Mouse (Mus musculus) intestine, postnatal 0 days (tissue): ENCODE measurements around the gene Arx. TPM values are rescaled to one million over a fixed set of nuclear protein-coding genes. Genes with fewer than 3 reads are reported as not detected.

Source experiments
- ATAC-seq: fragments of 200-750 bp; cut with Nextera tagmentation; 2 replicates; pipeline ENCODE4 v1.8.0; 2017; ENCODE audit warnings: mild to moderate bottlenecking, moderate TSS enrichment, moderate library complexity
- H3K27ac ChIP-seq: fragments of 300-500 bp; sonication (generic); 2 replicates; pipeline ENCODE4 v1.5.1; 2014; ENCODE audit warnings: mild to moderate bottlenecking, low read depth, low read length, moderate library complexity
- H3K27me3 ChIP-seq: fragments of 300-500 bp; sonication (generic); replicated peaks from 2 replicates; pipeline ENCODE4 v1.6.1; 2014; ENCODE audit warnings: low read length, mixed read lengths; ENCODE audit not compliant: control insufficient read depth, insufficient read depth
- H3K36me3 ChIP-seq: fragments of 300-500 bp; sonication (generic); 2 replicates; pipeline ENCODE4 v1.6.1; 2014; ENCODE audit warnings: mild to moderate bottlenecking, moderate library complexity; ENCODE audit not compliant: control insufficient read depth, insufficient read depth
- H3K4me1 ChIP-seq: fragments of 300-500 bp; sonication (generic); replicated peaks from 2 replicates; pipeline ENCODE4 v1.6.1; 2014; ENCODE audit warnings: antibody characterized with exemption, low read length, mixed read lengths; ENCODE audit not compliant: control insufficient read depth, insufficient read depth
- H3K4me2 ChIP-seq: fragments of 300-500 bp; sonication (generic); replicated peaks from 2 replicates; pipeline ENCODE4 v1.6.1; 2014; ENCODE audit warnings: low read depth, mild to moderate bottlenecking, moderate library complexity
- H3K4me3 ChIP-seq: fragments of 300-500 bp; sonication (generic); 2 replicates; pipeline ENCODE4 v1.5.1; 2014; ENCODE audit warnings: low read depth, low read length
- H3K9ac ChIP-seq: fragments of 300-500 bp; sonication (generic); 2 replicates; pipeline ENCODE4 v1.6.1; 2014; ENCODE audit warnings: mild to moderate bottlenecking, low read depth, low read length
- H3K9me3 ChIP-seq: fragments of 300-500 bp; sonication (generic); 2 replicates; pipeline ENCODE4 v1.6.1; 2016; ENCODE audit warnings: mixed run types; ENCODE audit not compliant: control insufficient read depth
- CTCF ChIP-seq: sonication (generic); IDR thresholded peaks from 2 replicates; pipeline ENCODE4 v1.5.1; 2016; ENCODE audit warnings: low read depth, mild to moderate bottlenecking, control low read depth, antibody characterized with exemption, moderate library complexity
- WGBS: fragments of 180-500 bp; shearing (Covaris S2); extraction: QIAGEN DNeasy Blood & Tissue Kit; methylation state at CpG from one replicate; pipeline ENCODE4 v1.1.7; 2014; 5-methylcytosine and 5-hydroxymethylcytosine counted together
- polyA plus RNA-seq: library from polyadenylated mRNA; unstranded; fragments of >200 nt; fragmentation: Nextera tagmentation; extraction: Ambion mirVana; gene quantifications from 2 replicates; pipeline ENCODE4 v1.2.1, GENCODE M21; 2015

Gene Arx
- polyA plus RNA-seq, 1 experiment from 2014 or later, result 0.14 TPM

DNA sequence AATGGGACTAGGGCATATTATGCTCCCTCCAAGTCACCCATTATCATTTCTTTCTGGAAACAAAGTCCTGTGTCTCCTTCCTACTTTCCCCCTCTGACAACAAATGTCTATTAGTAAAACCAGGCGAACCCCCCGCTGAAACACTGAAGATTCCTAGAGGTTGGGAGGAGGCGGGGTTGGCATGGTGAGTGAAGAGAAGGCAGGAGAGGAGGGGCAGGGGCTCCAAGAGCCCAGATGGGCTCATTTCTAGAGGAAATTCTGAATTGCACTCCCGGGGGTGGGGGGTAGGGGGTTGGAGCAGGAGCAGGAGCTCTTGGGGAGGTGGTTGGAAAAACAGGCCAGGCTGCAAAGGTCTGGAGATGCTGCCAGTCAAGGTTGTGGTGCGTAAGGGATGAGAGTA is 9.6 kb downstream of the Arx start:
- H3K4me3 ChIP-seq, result no peak overlapping the region
- no peak overlapping the region for H3K9ac ChIP-seq
- no peak for TF ChIP-seq CTCF
- peaks cover 81% of the 10 kb centered on the region for H3K27me3 ChIP-seq
- no peaks in the 10 kb centered on the region for H3K9me3 ChIP-seq
- no peaks in the 10 kb centered on the region for H3K36me3 ChIP-seq
- H3K27ac ChIP-seq, result no peak overlapping the region
- no peak for ATAC-seq
- H3K4me2 ChIP-seq, result no peak overlapping the region
- WGBS, result 16% methylated on average over 5 of the region's 5 CpGs
- no peaks in the 10 kb centered on the region for H3K4me1 ChIP-seq

DNA sequence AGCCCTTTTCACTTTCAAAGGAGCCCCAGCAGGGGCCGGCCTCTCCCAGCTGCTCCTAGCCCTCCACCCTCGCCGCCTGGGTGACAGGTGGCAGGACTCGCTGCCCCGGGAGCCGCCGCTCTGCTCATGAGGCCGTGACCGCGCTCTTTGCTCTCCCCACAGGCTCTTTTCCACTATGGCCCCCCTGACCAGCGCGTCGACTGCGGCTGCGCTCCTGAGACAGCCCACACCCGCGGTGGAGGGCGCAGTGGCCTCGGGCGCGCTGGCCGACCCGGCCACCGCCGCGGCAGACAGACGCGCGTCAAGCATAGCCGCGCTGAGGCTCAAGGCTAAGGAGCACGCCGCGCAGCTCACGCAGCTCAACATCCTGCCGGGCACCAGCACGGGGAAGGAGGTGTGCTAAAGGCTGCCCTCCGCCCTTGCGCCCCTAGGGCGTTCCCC is 10.8 kb downstream of the Arx start:
- WGBS, result 14% methylated on average over 40 of the region's 40 CpGs
- no peak for ATAC-seq
- H3K27ac ChIP-seq, result no peak overlapping the region
- no peak for TF ChIP-seq CTCF
- no peaks in the 10 kb centered on the region for H3K36me3 ChIP-seq
- H3K4me1 ChIP-seq, result no peaks in the 10 kb centered on the region
- H3K9ac ChIP-seq, result no peak overlapping the region
- H3K4me3 ChIP-seq, result peak overlapping the region; percentile 17
- H3K27me3 ChIP-seq, result peaks cover 78% of the 10 kb centered on the region
- no peaks in the 10 kb centered on the region for H3K9me3 ChIP-seq
- peak overlapping the region; percentile 52 for H3K4me2 ChIP-seq

DNA sequence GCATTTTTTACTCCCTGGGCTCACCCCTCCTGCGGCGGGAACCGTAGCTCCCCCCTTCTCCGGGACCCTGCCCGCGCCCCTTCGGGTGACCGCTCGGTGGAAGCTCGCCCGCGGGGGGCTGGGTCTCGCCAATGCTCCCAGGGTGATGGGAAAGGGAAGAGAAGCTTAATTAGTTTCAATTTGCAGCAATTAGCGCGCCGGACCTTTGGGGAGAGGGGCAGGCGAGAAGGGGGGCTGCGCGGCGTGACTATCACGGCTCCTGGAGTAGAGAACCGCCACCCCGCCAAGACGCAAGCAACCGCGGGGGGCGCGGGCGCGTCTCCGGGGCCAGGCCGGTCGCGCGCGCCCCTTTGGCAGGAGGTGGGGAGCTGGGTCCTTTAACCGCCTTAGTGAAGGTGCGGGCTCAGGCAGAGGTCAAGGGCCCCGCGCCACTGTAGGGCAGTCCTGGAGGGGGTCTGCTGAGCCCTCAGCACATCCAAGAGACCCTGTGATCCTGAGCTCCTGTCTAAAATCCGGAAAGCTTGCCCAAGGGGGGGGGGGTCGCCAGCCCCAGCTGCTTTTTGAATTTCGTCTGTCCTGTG is 12.9 kb downstream of the Arx start:
- H3K27me3 ChIP-seq, result peaks cover 61% of the 10 kb centered on the region
- H3K36me3 ChIP-seq, result no peaks in the 10 kb centered on the region
- no peak for ATAC-seq
- H3K9ac ChIP-seq, result no peak overlapping the region
- H3K4me2 ChIP-seq, result peak overlapping the region; percentile 60
- no peak overlapping the region for H3K27ac ChIP-seq
- no peaks in the 10 kb centered on the region for H3K9me3 ChIP-seq
- TF ChIP-seq CTCF, result no peak
- no peaks in the 10 kb centered on the region for H3K4me1 ChIP-seq
- 19% methylated on average over 41 of the region's 43 CpGs for WGBS
- H3K4me3 ChIP-seq, result peak overlapping the region; percentile 31

DNA sequence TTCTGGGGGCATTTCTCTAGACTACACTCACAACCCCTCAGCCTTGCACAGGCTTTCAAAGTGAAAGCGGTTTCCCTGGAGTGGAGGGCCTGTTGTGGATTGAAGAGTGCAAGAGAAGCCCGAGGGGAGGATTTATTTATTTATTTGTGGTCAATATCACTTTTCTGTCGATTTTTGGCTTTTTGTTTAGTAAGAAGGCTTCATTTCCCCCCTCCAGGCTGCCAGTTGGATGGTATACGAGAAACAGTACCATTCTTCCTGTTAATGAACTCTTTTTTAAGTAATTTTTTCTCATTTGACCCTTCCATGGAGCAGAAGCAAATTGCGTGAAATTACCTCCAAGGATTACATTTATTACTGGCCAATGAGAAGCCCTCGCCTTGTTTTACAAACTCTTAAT is 13.5 kb downstream of the Arx start:
- WGBS, result 24% methylated on average over 6 of the region's 6 CpGs
- Histone ChIP-seq H3K9ac (no peak overlapping the region), H3K4me2 (0 out of 2 replicates have a peak overlapping the region, but pooled peaks have one; percentile 60), H3K9me3 (no peaks in the 10 kb centered on the region), H3K4me1 (no peaks in the 10 kb centered on the region), H3K27ac (no peak overlapping the region), H3K36me3 (no peaks in the 10 kb centered on the region), H3K27me3 (peaks cover 60% of the 10 kb centered on the region), H3K4me3 (peak overlapping the region; percentile 31; the same call in 1 of the 2 replicates)
- TF ChIP-seq CTCF, result no peak
- no peak for ATAC-seq

DNA sequence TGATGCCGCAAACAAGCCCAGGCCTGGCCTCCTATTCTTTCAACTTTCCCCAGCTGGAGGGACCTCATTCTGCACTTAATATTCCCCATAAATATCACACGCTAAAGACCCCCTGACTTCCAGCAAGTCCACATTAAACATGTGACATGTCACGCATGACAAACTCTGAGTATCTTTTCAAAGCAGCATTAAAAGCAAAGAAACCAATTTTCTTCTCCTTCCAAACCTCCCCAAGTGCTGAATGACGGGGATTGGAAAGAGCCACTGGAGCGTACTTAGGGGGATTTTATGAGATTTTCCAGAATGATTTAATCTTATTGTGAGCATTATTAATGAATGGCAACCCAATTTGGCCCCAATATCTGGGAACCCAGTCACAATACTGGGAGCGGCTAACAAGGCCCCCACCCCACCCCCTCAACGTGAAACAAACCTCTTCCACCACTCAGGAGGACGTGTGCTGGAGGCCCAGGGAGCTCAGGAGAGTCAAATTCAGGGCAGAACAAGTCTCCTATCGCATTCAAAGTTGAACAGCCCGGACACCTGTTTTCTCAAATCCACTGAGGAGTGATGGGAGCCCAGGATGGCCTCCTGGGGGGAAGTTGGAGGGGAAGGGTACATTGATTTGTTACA is 14.1 kb downstream of the Arx start:
- no peak for TF ChIP-seq CTCF

DNA sequence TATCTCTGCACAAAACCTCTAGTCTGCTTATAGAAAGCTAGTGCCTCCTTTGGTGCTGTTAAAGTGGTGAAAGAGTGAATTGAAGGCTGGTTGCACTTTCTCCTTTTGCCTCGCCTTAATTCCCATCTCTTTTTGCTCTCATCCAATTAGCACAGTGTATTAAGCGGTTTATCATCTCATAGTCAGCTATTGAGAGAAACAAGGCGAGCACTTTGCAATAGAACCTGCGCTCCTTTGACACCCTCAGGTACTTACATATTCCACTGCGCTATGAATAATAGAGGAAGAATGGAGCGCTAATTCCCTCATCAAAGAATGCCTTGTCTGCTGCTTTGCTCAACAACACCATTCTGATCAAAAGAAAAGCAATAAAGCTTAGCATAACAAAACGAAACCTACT is 15.6 kb downstream of the Arx start:
- H3K36me3 ChIP-seq, result no peaks in the 10 kb centered on the region
- peaks cover 44% of the 10 kb centered on the region for H3K27me3 ChIP-seq
- H3K4me3 ChIP-seq, result no peak overlapping the region
- H3K9me3 ChIP-seq, result no peaks in the 10 kb centered on the region
- no peak for ATAC-seq
- no peaks in the 10 kb centered on the region for H3K4me1 ChIP-seq
- WGBS, result 20% methylated on average over 7 of the region's 7 CpGs
- TF ChIP-seq CTCF, result no peak
- H3K4me2 ChIP-seq, result no peak overlapping the region
- no peak overlapping the region for H3K27ac ChIP-seq
- H3K9ac ChIP-seq, result no peak overlapping the region

More for the DNA sequence above, 14.1 kb downstream of the Arx start:
- no peaks in the 10 kb centered on the region for H3K36me3 ChIP-seq
- no peak overlapping the region for H3K9ac ChIP-seq
- H3K4me2 ChIP-seq, result no peak overlapping the region
- no peak for ATAC-seq
- peaks cover 56% of the 10 kb centered on the region for H3K27me3 ChIP-seq
- no peak overlapping the region for H3K4me3 ChIP-seq
- no peaks in the 10 kb centered on the region for H3K4me1 ChIP-seq
- no peaks in the 10 kb centered on the region for H3K9me3 ChIP-seq
- no peak overlapping the region for H3K27ac ChIP-seq
- 33% methylated on average over 10 of the region's 10 CpGs for WGBS
